Mouse (Mus musculus) heart, postnatal 14 days (tissue): Measurements from ENCODE around the gene Ptma. TPM values are rescaled to one million over a fixed set of nuclear protein-coding genes. Genes with fewer than 3 reads are reported as not detected.
A peak's percentile ranks its signal among the peaks of the same experiment; 100 is the strongest.
"Not testable (repeated sequence)": the region's sequence is repeated elsewhere in the genome, so short reads cannot be mapped to it uniquely, and the experiment has no call there.

Source experiments
- DNase-seq, 2 experiments: peaks; one replicate each; pipeline ENCODE4 v3.0.0; 2021 to 2022
- intact Hi-C: fragments of 180-260 bp; cut with DNase I; formaldehyde crosslinking; loops from one replicate; pipeline ENCODE4 v1.15.1; 2025
- total RNA-seq, 2 experiments: library from RNA; stranded (reverse); gene quantifications; 2 replicates each; pipeline ENCODE4 v1.2.3; 2021

Ptma gene
- total RNA-seq, 2 experiments from 2014 or later: 290 to 401 TPM

DNA sequence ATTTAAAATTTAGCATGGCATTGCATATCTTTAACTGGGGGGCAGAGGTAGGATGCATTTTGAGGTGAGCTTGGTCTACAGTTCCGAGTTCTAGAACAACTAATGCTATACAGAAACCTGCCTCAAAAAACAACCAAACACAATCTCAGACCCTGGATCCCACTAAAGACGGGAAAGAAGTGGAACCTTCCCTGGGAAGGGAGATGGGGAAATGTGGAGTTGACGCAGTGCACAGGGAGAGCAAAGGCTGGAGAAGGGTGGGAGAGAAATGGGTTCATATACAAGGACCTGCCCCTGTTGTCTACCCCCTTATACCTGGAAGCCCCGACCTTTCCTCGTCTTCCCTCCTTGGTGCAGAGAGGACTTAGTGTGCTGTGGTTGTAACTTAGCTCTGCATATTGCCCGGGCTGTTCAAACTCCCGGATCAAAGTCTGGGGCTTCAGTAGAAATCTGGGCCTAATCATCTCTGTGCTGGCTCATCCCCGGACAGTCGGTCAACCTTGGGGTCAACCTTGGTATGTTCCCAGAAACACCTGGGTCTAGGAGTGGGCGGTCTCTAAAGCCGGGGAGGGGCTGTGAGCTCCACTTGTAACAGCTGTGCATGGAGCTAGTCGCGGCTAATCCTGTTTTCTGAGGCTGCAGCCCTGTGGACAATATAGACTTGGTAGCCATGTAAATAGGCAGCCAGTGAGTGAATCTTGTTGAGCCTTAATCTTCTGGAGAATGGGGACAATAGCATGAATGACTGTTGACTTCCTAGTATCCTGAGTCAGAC is 5.2 kb downstream of the Ptma start:
- intact Hi-C loops: loop anchor here (1.0 kb wide), 2 partner anchors 29 to 92 kb away; no protein-coding TSS in a partner anchor
- DNase-seq: no peak

DNA sequence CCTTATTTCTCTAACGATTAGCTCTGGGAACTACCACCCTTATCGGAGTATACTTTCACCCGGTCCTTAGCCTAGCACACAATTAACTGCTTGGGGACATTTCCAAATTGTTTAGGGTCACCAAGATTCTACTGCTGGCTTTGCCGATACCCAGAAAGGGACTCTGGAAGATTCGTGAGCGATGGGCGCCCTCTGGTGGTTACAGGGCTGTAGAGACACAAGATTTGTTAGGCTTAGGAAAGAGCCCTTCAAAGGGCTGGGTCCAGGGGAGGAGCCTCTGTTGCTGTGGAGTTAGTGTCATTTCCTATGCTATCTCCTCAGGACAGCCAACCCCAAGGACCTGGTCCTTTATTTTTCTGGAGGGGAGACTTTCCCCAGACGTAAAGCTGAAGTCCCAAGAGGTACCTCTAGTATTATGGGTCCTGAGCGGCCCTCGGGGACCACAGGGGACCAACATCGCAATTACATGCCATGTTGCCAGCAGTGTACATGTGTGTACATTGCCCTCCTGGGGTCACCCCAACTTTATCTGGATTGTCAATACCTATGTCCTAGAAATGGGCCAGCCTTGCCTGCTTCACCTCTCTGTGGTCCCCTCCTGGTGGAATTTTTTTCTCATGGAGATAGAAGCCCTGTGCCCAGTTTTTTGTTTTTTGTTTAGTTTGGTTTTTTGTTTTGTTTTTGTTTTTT is 6.0 kb downstream of the Ptma start:
- peak; percentile 95 to 98 for DNase-seq
- intact Hi-C loops: loop anchor here (1.0 kb wide), 2 partner anchors 30 to 93 kb away; no protein-coding TSS in a partner anchor

DNA sequence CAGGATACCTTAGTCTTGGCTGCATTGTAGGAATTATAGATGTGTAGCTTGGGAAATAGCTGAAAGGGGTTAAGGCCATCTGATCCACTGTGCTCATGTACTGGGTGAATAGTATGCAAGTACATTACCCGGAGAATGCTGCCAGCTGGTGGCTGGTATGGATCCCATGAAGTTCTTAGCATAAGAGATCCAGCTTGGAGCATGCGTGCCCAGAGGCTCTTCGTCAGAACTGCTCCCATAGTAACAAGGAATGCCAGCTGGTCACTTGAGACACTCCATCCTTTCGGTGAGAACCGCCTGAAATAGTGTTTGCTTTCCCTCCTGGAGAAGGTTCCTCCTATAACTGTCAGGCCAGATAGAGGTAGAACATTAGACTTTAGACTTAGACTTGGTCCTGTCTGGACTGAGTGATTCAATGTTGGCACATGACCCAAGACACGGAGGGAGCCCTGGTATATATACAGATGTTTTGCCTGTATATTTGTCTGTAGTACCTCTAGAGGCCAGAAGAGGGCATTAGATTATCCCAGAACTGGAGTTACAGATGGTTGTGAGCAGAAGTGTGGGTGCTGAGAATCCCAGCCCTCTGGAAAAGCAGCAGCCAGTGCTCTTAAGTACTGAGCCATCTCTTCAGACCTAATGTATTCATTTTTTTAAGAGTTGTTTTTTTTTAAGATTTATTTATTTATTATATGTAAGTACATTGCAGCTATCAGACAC is 7.0 kb downstream of the Ptma start:
- no peak for DNase-seq
- intact Hi-C loops: no loop called here

DNA sequence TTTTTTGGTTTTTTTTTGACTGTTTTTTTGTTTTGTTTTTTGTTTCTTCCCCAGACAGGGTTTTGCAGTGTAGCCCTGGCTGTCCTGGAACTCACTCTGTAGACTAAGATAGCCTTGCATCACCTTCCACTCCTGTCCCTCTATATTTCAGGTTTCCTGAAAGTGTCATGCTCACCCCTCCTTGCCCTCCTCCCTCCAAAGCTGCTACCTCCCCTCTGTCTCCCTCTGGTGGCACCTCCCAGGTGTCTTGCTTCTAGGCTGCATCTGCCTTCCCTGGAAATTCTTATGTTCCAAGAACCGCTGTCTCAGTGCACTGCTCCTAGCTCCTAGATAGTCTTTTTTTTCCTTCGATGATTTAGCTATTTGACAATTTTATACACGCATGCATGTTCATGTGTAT is 11.9 kb downstream of the Ptma start:
- DNase-seq: no peak
- intact Hi-C loops: no loop called here

DNA sequence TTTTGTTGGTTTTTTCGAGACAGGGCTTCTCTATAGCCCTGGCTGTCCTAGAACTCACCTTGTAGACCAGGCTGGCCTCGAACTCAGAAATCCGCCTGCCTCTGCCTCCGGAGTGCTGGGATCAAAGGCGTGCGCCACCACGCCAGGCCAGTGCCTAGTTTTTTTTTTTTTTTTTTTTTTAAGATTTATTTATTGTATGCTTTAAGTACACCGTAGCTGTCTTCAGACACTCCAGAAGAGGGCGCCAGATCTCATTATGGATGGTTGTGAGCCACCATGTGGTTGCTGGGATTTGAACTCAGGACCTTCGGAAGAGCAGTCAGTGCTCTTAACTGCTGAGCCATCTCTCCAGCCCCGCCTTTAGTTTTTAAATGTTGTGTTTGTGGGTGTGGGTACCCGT is 13.1 kb downstream of the Ptma start:
- DNase-seq, intact Hi-C loops: not testable (repeated sequence)

DNA sequence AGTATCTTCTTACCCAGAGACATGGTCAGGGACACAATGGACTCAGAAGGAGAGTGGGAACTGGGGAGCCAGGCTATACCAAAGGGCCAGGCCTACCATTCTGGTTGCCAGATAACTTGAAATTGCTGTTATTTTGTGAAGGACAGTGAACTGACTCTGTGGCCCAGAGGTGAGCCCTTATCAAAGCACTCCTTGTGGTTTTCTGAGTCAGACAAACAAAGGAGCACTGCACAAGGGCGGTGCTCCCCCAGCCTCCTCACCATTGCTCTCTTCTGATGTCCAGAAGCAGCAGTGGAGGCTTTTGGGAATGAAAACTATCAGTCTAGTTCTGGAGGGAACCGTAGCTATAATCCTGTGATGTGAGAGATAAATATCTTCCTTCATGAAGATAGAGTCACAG is 16.1 kb downstream of the Ptma start:
- intact Hi-C loops: no loop called here
- DNase-seq: no peak

DNA sequence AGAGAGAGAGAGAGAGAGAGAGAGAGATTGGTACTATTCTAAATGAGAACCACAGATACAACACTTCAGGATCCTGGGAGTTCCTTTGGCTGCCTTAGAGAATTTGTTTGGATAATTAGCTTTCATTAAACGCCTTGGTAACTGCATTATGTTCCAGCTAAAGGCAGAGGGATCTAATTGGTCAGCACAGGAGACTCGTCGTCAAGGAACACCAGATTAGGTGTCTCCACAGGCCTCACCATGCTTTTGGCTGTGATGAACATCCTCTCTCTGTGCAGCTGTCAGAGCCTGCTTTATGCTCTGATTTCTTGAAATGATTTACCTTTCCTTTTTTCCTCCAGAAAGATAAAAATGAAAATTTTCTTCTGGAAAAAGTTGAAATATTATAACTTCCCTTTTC is 20.3 kb downstream of the Ptma start:
- intact Hi-C loops: no loop called here
- DNase-seq: no peak

DNA sequence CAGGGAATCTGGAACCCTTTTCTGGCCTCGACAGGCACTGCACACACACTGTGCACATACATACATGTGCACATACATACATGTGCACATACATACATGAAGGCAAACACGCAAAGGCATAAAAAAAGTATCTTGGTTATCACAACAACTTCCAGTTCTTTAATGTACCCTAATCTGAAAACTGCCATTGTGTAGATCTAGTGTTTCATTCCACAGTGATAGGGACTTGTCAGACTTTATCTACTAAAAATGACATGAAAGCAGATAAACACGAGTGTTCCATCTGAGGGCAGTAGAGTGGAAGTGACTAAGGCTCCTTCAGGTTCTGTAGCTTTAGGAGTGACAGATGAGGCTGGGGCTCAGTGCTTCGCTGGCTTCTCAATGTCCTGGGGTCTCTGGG is 24.8 kb downstream of the Ptma start:
- DNase-seq: no peak
- intact Hi-C loops: no loop called here

DNA sequence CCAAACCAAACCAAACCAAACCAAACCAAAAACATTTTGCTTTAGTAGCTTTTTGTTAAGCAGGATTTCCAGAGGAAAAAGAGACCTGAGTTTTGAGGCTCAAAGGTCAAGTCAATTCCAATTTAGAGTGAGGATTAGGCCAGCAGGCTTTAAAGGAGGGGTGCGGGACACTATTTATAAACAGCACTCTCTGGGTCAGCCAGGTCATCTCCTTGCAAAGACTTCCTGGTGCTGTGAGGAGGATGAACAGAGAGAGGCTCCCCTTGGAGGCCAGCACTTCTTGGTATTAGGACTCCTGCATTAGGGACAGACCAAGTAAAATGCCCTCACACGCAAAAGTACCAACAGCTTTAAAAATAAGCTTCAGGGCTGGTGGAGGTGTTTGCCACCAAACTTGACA is 25.4 kb downstream of the Ptma start:
- intact Hi-C loops: no loop called here
- DNase-seq: no peak

DNA sequence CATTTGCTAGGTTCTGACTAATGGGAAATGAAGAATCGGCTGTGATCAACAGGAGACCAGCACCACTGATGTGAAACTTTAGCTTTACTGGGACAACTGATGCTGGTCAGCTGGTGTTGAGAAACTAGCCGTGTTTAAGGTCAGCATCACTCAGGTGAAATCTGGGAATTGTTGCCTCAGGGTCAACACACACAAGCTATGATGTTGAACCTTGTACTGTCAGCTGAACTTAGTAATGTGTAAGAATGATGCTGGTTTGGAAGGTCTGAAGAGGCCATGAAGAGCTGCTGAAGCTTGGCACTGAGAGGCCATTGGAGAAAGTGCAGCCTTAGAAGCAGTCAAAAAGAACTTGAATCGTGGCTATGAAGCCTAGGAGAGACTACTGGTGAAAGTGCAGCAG is 29.1 kb downstream of the Ptma start:
- intact Hi-C loops: no loop called here

DNA sequence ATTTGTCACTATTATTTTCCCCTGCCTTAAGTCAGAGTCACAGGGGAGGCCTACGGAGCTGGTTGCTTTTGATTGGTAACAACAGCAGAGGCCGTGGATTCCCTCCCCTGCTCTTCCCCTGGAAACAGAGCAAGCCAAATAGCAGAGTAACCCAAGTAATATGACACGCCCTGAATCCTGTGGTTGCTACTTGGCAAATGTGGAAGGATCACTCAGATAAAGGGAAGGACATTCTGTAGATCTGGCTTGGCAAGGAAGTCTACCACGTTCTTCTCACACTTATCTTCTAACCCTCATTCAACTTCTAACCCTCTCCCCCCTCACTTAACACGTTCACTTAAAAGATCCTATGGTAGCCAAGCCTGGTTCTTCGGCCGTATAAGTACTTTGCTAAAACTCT is 31.3 kb downstream of the Ptma start:
- intact Hi-C loops: no loop called here
- peak; percentile 17 to 24 for DNase-seq

More for the DNA sequence above, 29.1 kb downstream of the Ptma start:
- no peak for DNase-seq

DNA sequence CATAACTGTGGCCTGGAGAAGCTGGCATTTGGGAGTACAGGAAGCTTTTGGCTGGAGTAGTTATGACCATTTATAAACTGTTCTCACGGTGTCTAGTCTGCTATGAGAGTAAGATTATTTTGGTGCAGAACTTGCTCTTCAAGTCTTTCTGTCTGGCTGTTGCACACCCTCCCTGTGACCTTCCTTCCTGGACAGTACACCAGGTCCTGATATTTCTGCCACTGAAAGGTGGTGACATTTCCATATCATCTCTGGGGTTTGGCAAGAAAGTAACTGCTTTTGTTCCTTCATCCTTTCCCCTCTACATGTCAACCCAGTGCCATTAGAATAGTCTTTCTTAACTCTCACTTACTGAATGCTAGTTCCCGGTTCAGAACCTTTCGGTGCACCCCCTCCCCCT is 32.7 kb downstream of the Ptma start:
- intact Hi-C loops: no loop called here
- DNase-seq: no peak

DNA sequence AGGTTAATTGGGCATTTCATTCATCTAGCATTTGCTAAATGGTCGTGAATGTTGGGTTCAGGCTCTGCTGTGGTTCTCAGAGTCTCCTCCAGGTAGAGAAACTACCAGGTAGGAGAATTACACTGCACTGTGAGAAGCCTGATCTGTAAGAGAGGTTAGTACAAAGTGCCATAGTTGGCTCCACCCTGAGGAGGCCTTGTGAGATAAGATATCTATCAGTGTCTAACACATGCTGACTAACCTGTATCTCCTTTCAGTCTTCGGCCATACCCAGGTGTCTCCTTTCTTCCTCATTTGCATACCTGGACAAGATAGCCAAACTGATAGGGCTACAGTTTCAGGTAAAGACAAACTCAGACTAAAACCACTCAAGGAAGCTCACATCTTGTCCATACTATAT is 36.1 kb downstream of the Ptma start:
- no peak for DNase-seq
- intact Hi-C loops: no loop called here

DNA sequence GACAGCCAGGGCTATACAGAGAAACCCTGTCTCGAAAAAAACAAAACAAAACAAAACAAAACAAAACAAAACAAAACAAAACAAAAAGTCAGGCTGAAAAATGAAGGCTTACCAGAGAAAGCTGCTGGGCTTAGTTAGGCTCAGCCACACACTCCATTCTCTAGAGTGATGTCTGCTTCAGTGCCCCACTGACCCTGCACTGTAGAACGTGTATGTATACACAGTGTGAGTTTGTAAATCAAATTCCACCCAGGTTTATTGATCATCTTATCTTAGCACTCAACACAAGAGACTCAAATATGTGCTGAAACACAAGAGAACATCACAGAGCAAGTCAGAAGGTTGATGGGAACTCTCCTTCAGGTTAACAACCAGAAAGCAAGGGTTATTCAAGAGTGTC is 41.9 kb downstream of the Ptma start:
- intact Hi-C loops: no loop called here
- DNase-seq: no peak

DNA sequence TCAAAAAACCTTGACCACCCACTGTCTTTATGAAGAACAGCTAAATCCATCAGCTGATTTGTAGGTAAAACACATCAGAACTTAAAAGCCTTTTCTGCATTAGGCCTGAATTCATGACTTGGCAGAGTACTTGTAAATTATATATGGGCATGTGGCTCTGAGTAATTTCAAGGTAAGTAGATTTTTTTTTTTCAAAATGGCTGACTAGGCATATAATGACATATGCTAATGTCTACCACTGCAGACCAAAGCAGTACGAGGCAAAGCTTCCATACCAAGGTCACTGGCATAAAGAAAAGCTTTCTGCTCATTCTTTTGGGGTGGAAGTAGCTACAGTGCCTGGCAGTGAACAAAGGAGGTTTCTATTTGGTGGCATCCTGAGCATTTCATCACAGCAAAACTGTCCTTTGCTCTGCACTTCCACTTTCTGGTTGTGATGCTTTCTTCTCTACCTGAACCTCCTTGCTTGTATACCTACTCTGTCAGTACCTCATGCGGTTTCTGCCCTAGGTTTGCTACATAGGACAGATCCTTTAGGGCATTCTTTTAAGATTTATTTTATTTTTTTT is 42.9 kb downstream of the Ptma start:
- no peak for DNase-seq
- intact Hi-C loops: no loop called here

DNA sequence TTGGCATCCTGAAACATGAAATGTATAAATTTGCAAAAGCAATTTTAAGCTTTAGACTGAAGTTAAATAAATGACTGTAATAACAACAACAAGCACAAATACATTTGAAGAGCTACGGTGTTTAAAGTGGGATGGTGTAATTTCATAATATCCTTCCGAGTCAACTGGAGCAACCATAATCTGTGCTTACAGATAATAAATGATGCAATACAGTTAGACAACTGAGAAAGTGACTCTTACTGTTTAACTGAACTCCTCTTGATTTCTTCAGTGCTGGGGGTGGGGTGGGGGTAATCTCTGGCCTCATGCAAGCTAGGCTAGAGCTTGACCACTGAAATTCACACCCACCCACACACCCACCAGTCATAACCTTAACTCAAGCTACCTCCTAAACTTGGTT is 44.9 kb downstream of the Ptma start:
- intact Hi-C loops: no loop called here
- DNase-seq: no peak

DNA sequence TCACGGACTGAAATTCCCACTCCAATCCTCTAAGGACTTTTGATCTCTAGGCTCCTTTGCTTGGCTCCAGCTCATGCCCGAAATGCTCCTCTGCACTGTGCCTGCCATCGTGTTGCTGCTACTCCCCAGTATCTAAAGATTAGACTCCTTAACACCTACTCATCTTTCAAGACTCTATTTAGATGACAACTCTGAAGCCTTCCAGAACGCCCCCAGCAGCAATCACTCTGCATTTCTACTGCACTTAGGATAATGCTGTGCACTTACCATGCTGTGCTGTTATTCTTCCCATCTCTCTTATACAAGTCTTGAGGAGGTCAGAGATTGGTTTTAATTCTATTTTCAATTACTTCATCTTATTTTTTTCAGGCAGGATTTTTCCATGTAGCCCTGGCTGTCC is 45.4 kb downstream of the Ptma start:
- intact Hi-C loops: no loop called here

More for the DNA sequence above, 45.4 kb downstream of the Ptma start:
- DNase-seq: no peak
